Mouse (Mus musculus): ENCODE data around the gene Hist1h3f. TPM values are rescaled to one million over a fixed set of nuclear protein-coding genes. Genes with fewer than 3 reads are reported as not detected.
"Not testable (repeated sequence)": the region's sequence is repeated elsewhere in the genome, so short reads cannot be mapped to it uniquely, and the experiment has no call there.

Hist1h3f gene
- polyA plus RNA-seq, 1 experiment from 2014 or later, result 0.37 TPM

DNA sequence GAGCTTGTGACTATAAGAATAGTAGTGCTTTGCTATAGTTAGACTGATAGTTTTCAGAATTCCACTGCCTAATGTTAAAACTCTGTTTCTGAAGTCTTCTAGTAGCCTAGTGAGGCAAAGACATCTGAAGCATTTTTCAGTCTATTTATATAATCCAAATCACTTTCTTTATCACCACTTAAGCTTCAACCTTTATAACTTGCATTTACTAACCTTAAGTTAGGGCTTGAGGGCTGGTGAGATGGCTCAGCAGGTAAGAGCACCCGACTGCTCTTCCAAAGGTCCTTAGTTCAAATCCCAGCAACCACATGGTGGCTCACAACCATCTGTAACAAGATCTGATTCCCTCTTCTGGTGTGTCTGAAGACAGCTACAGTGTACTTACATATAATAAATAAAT, 4.0 kb upstream of the Hist1h3f start:
- WGBS, result 81% methylated on average over 1 of the region's 1 CpGs
- H3K36me3 ChIP-seq; ATAC-seq (ENCODE audit: insufficient number of reproducible peaks, low FRiP score, low TSS enrichment, low read depth): not testable (repeated sequence)

GRCm38 (mm10) chr13:23541497-23541896, 2.4 kb upstream of the Hist1h3f start:
- Histone ChIP-seq H3K27me3 (no peaks in the 10 kb centered on the region), H3K36me3 (no peaks in the 10 kb centered on the region), H3K4me3 (replicated peaks) (no peak overlapping the region), H3K9me3 (replicated peaks) (no peaks in the 10 kb centered on the region), H3K4me2 (replicated peaks) (no peak overlapping the region), H3K9ac (no peak overlapping the region), H3K4me1 (peaks cover 6% of the 10 kb centered on the region; the same call in 1 of the 2 replicates), H3K27ac (replicated peaks) (no peak overlapping the region)
- no peak for ATAC-seq (ENCODE audit: insufficient number of reproducible peaks, low FRiP score, low TSS enrichment, low read depth)
- 86% methylated on average over 3 of the region's 3 CpGs for WGBS

More for the DNA sequence above, 4.0 kb upstream of the Hist1h3f start:
- not testable (repeated sequence) for H3K27me3 ChIP-seq; H3K27ac ChIP-seq (replicated peaks); H3K9me3 ChIP-seq (replicated peaks); H3K9ac ChIP-seq; H3K4me3 ChIP-seq (replicated peaks); H3K4me2 ChIP-seq (replicated peaks)
- H3K4me1 ChIP-seq, result peaks cover 13% of the 10 kb centered on the region; the same call in 1 of the 2 replicates

- Histone ChIP-seq H3K4me3 (replicated peaks) (peak overlapping the region; percentile 50), H3K27ac (replicated peaks) (peak overlapping the region; percentile 87), H3K9ac (peak overlapping the region; percentile 39), H3K4me2 (replicated peaks) (peak overlapping the region; percentile 70)
- ATAC-seq (ENCODE audit: insufficient number of reproducible peaks, low FRiP score, low TSS enrichment, low read depth); H3K36me3 ChIP-seq; H3K9me3 ChIP-seq (replicated peaks); H3K4me1 ChIP-seq; H3K27me3 ChIP-seq: not testable (repeated sequence)
- 3% methylated on average over 3 of the region's 3 CpGs for WGBS
Measured at GRCm38 (mm10) chr13:23542225-23542980, 1.4 kb upstream of the Hist1h3f start.

DNA sequence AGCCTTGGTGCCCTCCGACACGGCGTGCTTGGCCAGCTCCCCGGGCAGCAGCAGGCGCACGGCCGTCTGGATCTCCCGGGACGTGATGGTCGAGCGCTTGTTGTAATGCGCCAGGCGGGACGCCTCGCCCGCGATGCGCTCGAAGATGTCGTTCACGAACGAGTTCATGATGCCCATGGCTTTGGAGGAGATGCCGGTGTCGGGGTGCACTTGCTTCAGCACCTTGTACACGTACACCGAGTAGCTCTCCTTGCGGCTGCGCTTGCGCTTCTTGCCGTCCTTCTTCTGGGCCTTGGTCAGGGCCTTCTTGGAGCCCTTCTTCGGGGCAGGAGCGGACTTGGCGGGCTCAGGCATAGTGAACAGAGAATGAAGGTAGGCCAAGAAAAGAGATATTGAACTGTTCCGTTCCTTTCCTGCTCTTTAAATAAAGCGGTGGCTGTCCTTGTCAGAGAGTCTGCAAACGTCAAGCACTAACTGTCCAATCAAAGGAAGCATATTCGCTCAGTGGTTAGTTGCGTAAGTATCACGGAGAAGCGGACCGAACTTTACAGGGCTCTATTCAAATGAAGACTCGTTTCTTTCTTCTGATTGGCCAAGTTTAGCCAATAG, 749 bp upstream of the Hist1h3f start, which contains the start of gene Hist1h2bh:
TSS of gene Hist1h2bh (minus strand) at position 394 of the 609 bp plus-strand sequence.
- not testable (repeated sequence) for H3K4me1 ChIP-seq; H3K9me3 ChIP-seq (replicated peaks); H3K36me3 ChIP-seq; H3K27me3 ChIP-seq
- H3K27ac ChIP-seq (replicated peaks), result peak within 1 kb of the TSS; percentile 95
- peak within 1 kb of the TSS; percentile 50 for H3K4me3 ChIP-seq (replicated peaks)
- H3K4me2 ChIP-seq (replicated peaks), result peak within 1 kb of the TSS; percentile 70
- peak within 1 kb of the TSS; percentile 39 for H3K9ac ChIP-seq
- ATAC-seq (ENCODE audit: insufficient number of reproducible peaks, low FRiP score, low TSS enrichment, low read depth), result peak; percentile 93
- under 1% methylated on average over 38 of the region's 42 CpGs for whole genome bisulfite sequencing

- WGBS, result under 1% methylated on average over 13 of the region's 14 CpGs
- ATAC-seq (ENCODE audit: insufficient number of reproducible peaks, low FRiP score, low TSS enrichment, low read depth); H3K36me3 ChIP-seq; H3K27me3 ChIP-seq; H3K9ac ChIP-seq; H3K9me3 ChIP-seq (replicated peaks); H3K4me1 ChIP-seq: not testable (repeated sequence)
- H3K4me3 ChIP-seq (replicated peaks), result peak overlapping the region; percentile 50
- H3K4me2 ChIP-seq (replicated peaks), result peak overlapping the region; percentile 70
- H3K27ac ChIP-seq (replicated peaks), result peak overlapping the region; percentile 95; the same call in 1 of the 2 replicates
Measured at GRCm38 (mm10) chr13:23544787-23545120, 902 bp downstream of the Hist1h3f start.

- H3K9me3 ChIP-seq (replicated peaks), result no peaks in the 10 kb centered on the region
- H3K4me1 ChIP-seq, result peaks cover 12% of the 10 kb centered on the region; the same call in 1 of the 2 replicates
- no peak overlapping the region for H3K4me2 ChIP-seq (replicated peaks)
- no peaks in the 10 kb centered on the region for H3K36me3 ChIP-seq
- no peak overlapping the region for H3K27ac ChIP-seq (replicated peaks)
- H3K27me3 ChIP-seq, result no peaks in the 10 kb centered on the region
- no peak for ATAC-seq (ENCODE audit: insufficient number of reproducible peaks, low FRiP score, low TSS enrichment, low read depth)
- H3K9ac ChIP-seq, result no peak overlapping the region
- WGBS, result 75% methylated on average over 5 of the region's 5 CpGs
- H3K4me3 ChIP-seq (replicated peaks), result no peak overlapping the region
Measured at GRCm38 (mm10) chr13:23546694-23547093, 2.8 kb downstream of the Hist1h3f start.

GRCm38 (mm10) chr13:23550761-23551145, 6.9 kb downstream of the Hist1h3f start:
- 8% methylated on average over 3 of the region's 3 CpGs for WGBS
- Histone ChIP-seq H3K4me1 (peaks cover 22% of the 10 kb centered on the region), H3K27me3 (no peaks in the 10 kb centered on the region), H3K4me3 (replicated peaks) (peak overlapping the region; percentile 51), H3K9ac (peak overlapping the region; percentile 28; the same call in 1 of the 2 replicates), H3K4me2 (replicated peaks) (peak overlapping the region; percentile 61), H3K36me3 (no peaks in the 10 kb centered on the region), H3K27ac (replicated peaks) (peak overlapping the region; percentile 92), H3K9me3 (replicated peaks) (no peaks in the 10 kb centered on the region)
- ATAC-seq (ENCODE audit: insufficient number of reproducible peaks, low FRiP score, low TSS enrichment, low read depth), result no peak

GRCm38 (mm10) chr13:23551146-23551834, 7.4 kb downstream of the Hist1h3f start, which contains the start of gene Hist1h4f:
Gene Hist1h4f, minus strand, starts transcription at chr13:23551648.
- Histone ChIP-seq H3K27ac (replicated peaks) (peak within 1 kb of the TSS; percentile 92), H3K4me3 (replicated peaks) (peak within 1 kb of the TSS; percentile 51), H3K4me1 (peaks cover 23% of the 10 kb centered on the region), H3K9ac (peak within 1 kb of the TSS; percentile 28; the same call in 1 of the 2 replicates), H3K4me2 (replicated peaks) (peak within 1 kb of the TSS; percentile 61)
- ATAC-seq (ENCODE audit: insufficient number of reproducible peaks, low FRiP score, low TSS enrichment, low read depth), result peak; percentile 89
- not testable (repeated sequence) for H3K9me3 ChIP-seq (replicated peaks); H3K27me3 ChIP-seq; H3K36me3 ChIP-seq
- under 1% methylated on average over 47 of the region's 47 CpGs for WGBS

DNA sequence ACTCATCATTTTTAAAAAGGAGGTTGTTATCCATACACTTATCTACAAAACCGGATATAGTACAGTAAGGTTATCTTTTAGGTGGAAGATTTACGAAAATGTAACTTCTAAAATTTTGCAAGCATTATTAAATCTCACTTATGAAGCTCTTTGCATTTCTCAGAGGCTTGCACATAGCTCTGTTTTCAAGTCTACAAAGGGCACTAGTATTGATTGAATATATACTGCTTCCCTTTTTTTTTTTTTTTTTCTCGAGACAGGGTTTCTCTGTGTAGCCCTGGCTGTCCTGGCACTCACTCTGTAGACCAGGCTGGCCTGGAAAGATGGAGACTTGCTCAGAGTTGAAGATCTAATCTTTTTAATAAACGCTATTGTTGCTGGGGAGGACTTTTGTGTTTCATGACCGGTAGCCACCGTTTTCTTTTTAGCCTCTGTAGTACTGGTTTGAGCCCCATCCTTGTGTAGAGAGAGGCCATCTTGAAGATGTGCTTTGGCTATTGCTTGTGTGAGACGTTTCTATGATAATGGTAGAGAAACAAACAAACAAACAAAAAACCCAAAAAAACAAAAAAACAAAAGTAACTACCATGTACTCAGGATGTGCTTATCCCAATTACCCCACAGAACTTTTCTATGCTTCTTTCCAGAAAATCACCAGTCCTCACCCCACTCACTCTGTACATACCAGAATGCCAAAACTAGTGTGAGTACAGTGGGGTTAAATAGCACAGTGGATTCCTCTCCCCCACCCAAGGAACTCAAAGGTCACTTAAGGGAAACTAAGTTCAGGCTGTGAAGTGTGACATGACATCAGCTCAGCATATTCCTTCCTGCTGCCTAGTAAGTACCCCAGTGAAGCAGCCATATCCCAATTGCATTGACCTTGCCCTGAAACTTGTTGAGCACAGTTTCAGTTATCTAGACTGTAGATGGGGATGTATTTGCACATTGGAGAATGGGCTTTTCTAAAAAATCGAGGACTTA, 8.4 kb downstream of the Hist1h3f start:
- Histone ChIP-seq H3K4me3 (replicated peaks) (peak overlapping the region; percentile 51), H3K9ac (no peak overlapping the region), H3K9me3 (replicated peaks) (no peaks in the 10 kb centered on the region), H3K4me2 (replicated peaks) (peak overlapping the region; percentile 61), H3K4me1 (peaks cover 27% of the 10 kb centered on the region), H3K36me3 (no peaks in the 10 kb centered on the region), H3K27me3 (no peaks in the 10 kb centered on the region), H3K27ac (replicated peaks) (peak overlapping the region; percentile 92)
- no peak for ATAC-seq (ENCODE audit: insufficient number of reproducible peaks, low FRiP score, low TSS enrichment, low read depth)
- 55% methylated on average over 8 of the region's 8 CpGs for WGBS

- H3K4me1 ChIP-seq, result peaks cover 27% of the 10 kb centered on the region
- H3K36me3 ChIP-seq, result no peaks in the 10 kb centered on the region
- peak within 1 kb of the TSS; percentile 93; the same call in 1 of the 2 replicates for H3K4me2 ChIP-seq (replicated peaks)
- ATAC-seq (ENCODE audit: insufficient number of reproducible peaks, low FRiP score, low TSS enrichment, low read depth), result no peak
- H3K27ac ChIP-seq (replicated peaks), result peak within 1 kb of the TSS; percentile 98
- no peaks in the 10 kb centered on the region for H3K27me3 ChIP-seq
- H3K4me3 ChIP-seq (replicated peaks), result no peak within 1 kb of the TSS
- H3K9ac ChIP-seq, result no peak within 1 kb of the TSS
- H3K9me3 ChIP-seq (replicated peaks), result no peaks in the 10 kb centered on the region
Measured at GRCm38 (mm10) chr13:23552962-23553361, 9.1 kb downstream of the Hist1h3f start, which contains the start of gene Hist1h1d. Gene Hist1h1d, plus strand, starts transcription at chr13:23553262.
